Mouse (Mus musculus) WW6 (cell line): Measurements from ENCODE around the gene Gm7694.
A peak's percentile ranks its signal among the peaks of the same experiment; 100 is the strongest.

Experiments used
- DNase-seq: peaks from one replicate; pipeline ENCODE4 v3.0.0-alpha.2; 2013; ENCODE audit warnings: low read depth, low spot score

The Gm7694 gene

GRCm38 (mm10) chr1:170282415-170283129 lies 23.6 kb downstream of the Gm7694 start:
- no peak for DNase-seq

DNA sequence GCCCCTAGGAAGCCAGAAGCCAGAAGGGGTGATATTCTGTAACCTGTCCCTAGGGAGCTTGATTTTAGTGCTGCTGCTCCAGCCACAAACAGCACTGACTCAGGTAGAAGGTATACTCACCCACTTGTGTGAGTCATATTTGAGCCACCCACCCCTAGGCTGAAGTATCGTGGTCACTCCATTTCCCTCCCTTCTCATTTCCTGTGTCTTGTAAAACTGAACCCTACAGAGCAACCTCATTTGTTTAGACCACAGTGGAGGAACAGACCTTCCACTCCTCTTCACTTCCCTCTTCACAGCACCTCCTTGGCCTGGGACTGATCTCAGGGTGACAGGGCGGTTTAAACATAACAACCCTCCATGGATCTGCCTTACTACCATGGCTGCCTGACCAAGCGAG lies 29.1 kb downstream of the Gm7694 start, which contains the start of gene Sh2d1b1:
Sh2d1b1 (plus strand) TSS at position 305 of the 400 bp plus-strand sequence.
- DNase-seq, result no peak

DNA sequence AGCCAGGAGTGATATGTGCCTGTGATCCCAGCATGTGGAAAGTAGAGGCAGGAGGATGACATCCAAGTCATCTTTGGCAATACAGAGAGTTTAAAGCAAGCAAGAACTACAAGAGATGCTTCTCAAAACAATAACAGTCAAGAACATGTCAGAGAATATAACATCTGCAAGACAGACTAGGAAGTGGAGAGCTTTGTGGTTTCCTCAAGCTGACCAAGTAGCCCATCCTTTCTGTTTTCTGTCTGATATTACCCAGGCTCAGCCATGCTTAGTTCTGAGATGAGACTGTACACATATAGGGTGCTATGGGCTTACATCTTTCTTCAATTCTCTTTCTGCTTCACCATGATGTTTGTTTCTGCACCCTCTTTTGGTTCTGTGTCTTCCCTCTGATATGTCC lies 32.9 kb downstream of the Gm7694 start:
- no peak for DNase-seq

DNA sequence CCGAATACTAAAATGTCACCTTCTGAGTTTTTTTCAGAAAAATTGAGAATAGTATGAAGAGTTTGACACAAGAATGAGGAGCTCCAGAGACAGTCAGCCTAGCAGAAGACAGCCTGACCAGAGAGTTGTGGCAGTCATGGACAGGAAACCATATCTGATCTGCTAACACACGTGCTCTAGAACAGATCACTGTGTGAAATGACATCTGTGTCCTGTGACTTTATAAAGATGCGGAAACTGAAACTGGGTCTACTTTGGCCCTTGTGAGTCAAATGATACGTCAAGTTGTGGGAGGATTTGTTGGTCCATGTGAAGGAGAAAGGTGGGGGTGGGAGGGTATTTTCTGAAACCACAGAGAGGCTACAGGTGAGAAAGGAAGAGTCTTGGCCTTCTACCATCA lies 35.4 kb downstream of the Gm7694 start:
- no peak for DNase-seq

GRCm38 (mm10) chr1:170270281-170270680 lies 35.9 kb downstream of the Gm7694 start:
- no peak for DNase-seq

DNA sequence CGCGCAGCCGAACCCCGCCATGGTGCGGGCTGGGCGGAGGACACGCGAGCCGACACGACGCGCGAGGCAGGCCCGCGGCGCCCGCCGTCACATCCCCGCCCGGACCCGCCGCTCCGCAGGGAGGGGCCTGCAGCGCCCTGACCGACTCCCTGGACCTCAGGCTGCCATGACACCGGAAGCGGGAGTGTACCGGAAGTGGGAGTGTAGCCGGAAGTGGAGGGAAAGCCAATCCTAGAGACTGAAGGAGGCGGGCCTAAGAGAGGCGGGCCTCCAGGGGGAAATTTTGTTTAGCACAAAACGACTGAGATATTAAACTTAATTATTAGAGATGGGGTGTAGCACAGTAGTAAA lies 50.6 kb downstream of the Gm7694 start:
- peak; percentile 40 for DNase-seq

- no peak for DNase-seq
Observed at GRCm38 (mm10) chr1:170254893-170255559, 51.1 kb downstream of the Gm7694 start.
